Mouse (Mus musculus): ENCODE data around the gene Vmn1r160.
"Not testable (repeated sequence)": the region's sequence is repeated elsewhere in the genome, so short reads cannot be mapped to it uniquely, and the experiment has no call there.

The Vmn1r160 gene

GRCm38 (mm10) chr7:22870924-22871323 lies at the start of gene Vmn1r160:
Gene Vmn1r160, plus strand, starts transcription at chr7:22871224.
- DNase-seq (ENCODE audit: low read depth, low spot score) = not testable (repeated sequence)

GRCm38 (mm10) chr7:22843505-22843904 lies 27.5 kb upstream of the Vmn1r160 start, which contains the start of gene Vmn1r159:
Gene Vmn1r159, minus strand, starts transcription at chr7:22843605.
- DNase-seq (ENCODE audit: low read depth, low spot score) = not testable (repeated sequence)
